Mouse (Mus musculus) midbrain, embryonic 14.5 days (tissue): ENCODE measurements around the gene Tcaf1. TPM values are rescaled to one million over a fixed set of nuclear protein-coding genes. Genes with fewer than 3 reads are reported as not detected.

Source experiments
- ATAC-seq: fragments of 200-750 bp; cut with Nextera tagmentation; 2 replicates; pipeline ENCODE4 v1.8.0; 2017; ENCODE audit warnings: moderate number of reproducible peaks, moderate library complexity; ENCODE audit not compliant: low FRiP score, low TSS enrichment
- DNase-seq: peaks from one replicate; pipeline ENCODE4 v3.0.0-alpha.2; 2015
- H3K27ac ChIP-seq: fragments of 300-500 bp; sonication (generic); replicated peaks from 2 replicates; pipeline ENCODE4 v1.5.1; 2014; ENCODE audit warnings: mild to moderate bottlenecking, low read depth, low read length, moderate library complexity
- H3K27me3 ChIP-seq: fragments of 300-500 bp; sonication (generic); 2 replicates; pipeline ENCODE4 v1.6.1; 2014; ENCODE audit warnings: low read length, control low read depth, mixed read lengths; ENCODE audit not compliant: control insufficient read depth, insufficient read depth
- H3K36me3 ChIP-seq: fragments of 300-500 bp; sonication (generic); 2 replicates; pipeline ENCODE4 v1.6.1; 2014; ENCODE audit warnings: low read length, control low read depth; ENCODE audit not compliant: control insufficient read depth, insufficient read depth
- H3K4me1 ChIP-seq: fragments of 300-500 bp; sonication (generic); 2 replicates; pipeline ENCODE4 v1.6.1; 2014; ENCODE audit warnings: mild to moderate bottlenecking, antibody characterized with exemption, low read length, control low read depth; ENCODE audit not compliant: control insufficient read depth, insufficient read depth
- H3K4me2 ChIP-seq: fragments of 300-500 bp; sonication (generic); 2 replicates; pipeline ENCODE4 v1.6.1; 2014; ENCODE audit warnings: mild to moderate bottlenecking, low read length, moderate library complexity
- H3K4me3 ChIP-seq: fragments of 300-500 bp; sonication (generic); replicated peaks from 2 replicates; pipeline ENCODE4 v1.5.1; 2014; ENCODE audit warnings: low read depth, low read length
- H3K9ac ChIP-seq: fragments of 300-500 bp; sonication (generic); replicated peaks from 2 replicates; pipeline ENCODE4 v1.6.1; 2014; ENCODE audit warnings: mild to moderate bottlenecking, low read length, moderate library complexity
- H3K9me3 ChIP-seq: fragments of 300-500 bp; sonication (generic); 2 replicates; pipeline ENCODE4 v1.6.1; 2016; ENCODE audit warnings: low read length, control low read depth, mixed read lengths; ENCODE audit not compliant: control insufficient read depth
- WGBS: fragments of 180-500 bp; shearing (Covaris S2); extraction: QIAGEN DNeasy Blood & Tissue Kit; methylation state at CpG from one replicate; pipeline ENCODE4 v1.1.7; 2014; 5-methylcytosine and 5-hydroxymethylcytosine counted together
- polyA plus RNA-seq: library from polyadenylated mRNA; unstranded; fragments of >200 nt; fragmentation: Nextera tagmentation; extraction: Ambion mirVana; gene quantifications from 2 replicates; pipeline ENCODE4 v1.2.1, GENCODE M21; 2014

Gene Tcaf1
- 199 and 236 TPM in 2 replicates for polyA plus RNA-seq

GRCm38 (mm10) chr6:42709291-42710211 is at the start of gene Tcaf1:
Gene Tcaf1 (minus strand): TSS chr6:42710088.
- peak within 1 kb of the TSS; percentile 99 for H3K27ac ChIP-seq
- H3K27me3 ChIP-seq: no peaks in the 10 kb centered on the region
- DNase-seq: peak; percentile 92
- peak within 1 kb of the TSS; percentile 84 for H3K4me3 ChIP-seq
- H3K36me3 ChIP-seq: no peaks in the 10 kb centered on the region
- peak within 1 kb of the TSS; percentile 97 for H3K9ac ChIP-seq
- peaks cover 24% of the 10 kb centered on the region for H3K4me1 ChIP-seq
- peak; percentile 100 for ATAC-seq
- peak within 1 kb of the TSS; percentile 65 for H3K4me2 ChIP-seq
- WGBS: under 1% methylated on average over 28 of the region's 28 CpGs
- no peaks in the 10 kb centered on the region for H3K9me3 ChIP-seq

DNA sequence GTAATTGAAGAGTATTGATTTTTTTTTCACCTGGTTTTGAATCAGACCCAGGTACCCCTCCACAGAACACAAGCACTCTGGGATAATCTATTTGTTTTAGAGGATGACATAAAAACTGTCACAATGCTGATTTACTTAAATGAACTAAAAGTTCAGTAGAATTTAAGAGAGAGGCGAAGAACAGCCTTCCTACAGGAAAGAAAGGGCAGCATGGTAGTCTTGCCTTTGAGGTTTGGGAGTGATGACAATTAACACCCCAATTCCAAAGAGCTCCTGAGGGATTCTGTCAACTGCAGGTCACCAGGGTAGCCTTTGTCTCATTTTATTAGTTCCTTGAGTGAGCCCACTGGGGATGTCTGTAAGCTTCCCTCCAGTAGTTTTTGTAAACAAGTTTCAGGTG is 46.2 kb upstream of the Tcaf1 start, which contains the start of gene Olfr38:
TSS of gene Olfr38 (plus strand) at position 301 of the 400 bp plus-strand sequence.
- no peaks in the 10 kb centered on the region for H3K27me3 ChIP-seq

GRCm38 (mm10) chr6:42747846-42748245 is 38.0 kb upstream of the Tcaf1 start:
- DNase-seq: no peak
- Histone ChIP-seq H3K36me3 (no peaks in the 10 kb centered on the region), H3K27ac (no peak overlapping the region), H3K4me3 (no peak overlapping the region), H3K4me2 (no peak overlapping the region), H3K9ac (no peak overlapping the region), H3K27me3 (no peaks in the 10 kb centered on the region), H3K4me1 (no peaks in the 10 kb centered on the region), H3K9me3 (no peaks in the 10 kb centered on the region)
- no peak for ATAC-seq

More for the DNA sequence above, 46.2 kb upstream of the Tcaf1 start, which contains the start of gene Olfr38:
- H3K4me1 ChIP-seq: no peaks in the 10 kb centered on the region
- ATAC-seq (no peak), DNase-seq (no peak)
- 81% methylated on average over 1 of the region's 1 CpGs for WGBS
- no peak within 1 kb of the TSS for H3K4me2 ChIP-seq
- no peak within 1 kb of the TSS for H3K4me3 ChIP-seq
- no peak within 1 kb of the TSS for H3K27ac ChIP-seq
- no peaks in the 10 kb centered on the region for H3K9me3 ChIP-seq
- H3K9ac ChIP-seq: no peak within 1 kb of the TSS
- H3K36me3 ChIP-seq: no peaks in the 10 kb centered on the region

DNA sequence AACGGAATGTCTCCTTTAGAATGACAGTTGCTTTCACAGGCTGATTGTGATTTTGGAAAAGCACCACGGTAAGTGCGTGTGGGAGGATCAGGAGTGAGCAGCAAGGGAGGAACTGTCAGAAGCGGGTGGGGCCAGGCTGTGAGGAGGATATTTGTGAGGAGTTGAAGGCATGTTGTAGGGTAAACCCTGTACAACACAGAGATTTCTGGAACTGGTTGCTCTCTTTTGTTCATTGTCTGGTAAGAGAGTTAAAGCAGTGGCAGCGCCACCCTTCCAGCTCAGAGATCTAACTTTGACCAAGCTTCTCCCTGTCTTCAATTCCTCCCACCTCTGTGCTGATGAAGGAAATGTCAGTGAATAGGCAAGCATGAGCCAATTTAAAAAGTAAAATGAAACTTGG is 32.4 kb upstream of the Tcaf1 start:
- DNase-seq (no peak), ATAC-seq (no peak)
- Histone ChIP-seq H3K4me1 (no peaks in the 10 kb centered on the region), H3K9me3 (no peaks in the 10 kb centered on the region), H3K27ac (no peak overlapping the region), H3K27me3 (no peaks in the 10 kb centered on the region), H3K36me3 (no peaks in the 10 kb centered on the region), H3K4me2 (no peak overlapping the region), H3K9ac (no peak overlapping the region), H3K4me3 (no peak overlapping the region)
- WGBS: 82% methylated on average over 5 of the region's 5 CpGs

DNA sequence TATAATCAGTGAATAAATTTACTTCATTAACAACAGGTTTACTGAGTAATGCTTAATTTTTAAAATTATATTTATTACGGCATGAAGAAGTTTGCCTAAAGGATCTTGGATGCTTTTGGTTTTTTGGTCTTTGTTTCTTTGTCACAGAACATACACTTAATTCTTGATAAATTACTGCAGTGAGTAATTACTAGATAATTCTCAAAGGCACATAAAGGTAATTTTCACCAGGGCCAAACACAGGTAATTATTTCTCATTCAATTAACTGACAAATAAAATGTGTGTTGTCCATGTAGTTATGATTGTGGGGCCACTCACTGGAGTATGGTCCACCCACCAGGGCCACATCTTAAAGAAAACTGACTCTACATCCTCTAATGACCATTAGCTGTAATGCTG is 29.2 kb upstream of the Tcaf1 start, which contains the start of gene Olfr453:
TSS of gene Olfr453 (plus strand) at position 301 of the 400 bp plus-strand sequence.
- no peaks in the 10 kb centered on the region for H3K27me3 ChIP-seq
- ATAC-seq (no peak), DNase-seq (no peak)
- no peak within 1 kb of the TSS for H3K27ac ChIP-seq
- 95% methylated on average over 1 of the region's 1 CpGs for WGBS
- H3K36me3 ChIP-seq: no peaks in the 10 kb centered on the region
- H3K4me2 ChIP-seq: no peak within 1 kb of the TSS
- H3K9me3 ChIP-seq: no peaks in the 10 kb centered on the region
- H3K4me3 ChIP-seq: no peak within 1 kb of the TSS
- no peak within 1 kb of the TSS for H3K9ac ChIP-seq
- no peaks in the 10 kb centered on the region for H3K4me1 ChIP-seq

GRCm38 (mm10) chr6:42717973-42718372 is 8.1 kb upstream of the Tcaf1 start:
- DNase-seq: no peak
- Histone ChIP-seq H3K4me2 (no peak overlapping the region), H3K27me3 (no peaks in the 10 kb centered on the region), H3K36me3 (no peaks in the 10 kb centered on the region), H3K4me3 (no peak overlapping the region), H3K9ac (no peak overlapping the region), H3K27ac (no peak overlapping the region), H3K4me1 (no peaks in the 10 kb centered on the region), H3K9me3 (no peaks in the 10 kb centered on the region)
- ATAC-seq: no peak

- Histone ChIP-seq H3K27me3 (no peaks in the 10 kb centered on the region), H3K4me2 (no peak overlapping the region), H3K9ac (no peak overlapping the region), H3K4me1 (no peaks in the 10 kb centered on the region), H3K27ac (no peak overlapping the region), H3K9me3 (no peaks in the 10 kb centered on the region), H3K4me3 (no peak overlapping the region), H3K36me3 (no peaks in the 10 kb centered on the region)
- ATAC-seq (no peak), DNase-seq (no peak)
- WGBS: 79% methylated on average over 8 of the region's 8 CpGs
These were observed 4.8 kb upstream of the Tcaf1 start for GRCm38 (mm10) chr6:42714668-42715067.

DNA sequence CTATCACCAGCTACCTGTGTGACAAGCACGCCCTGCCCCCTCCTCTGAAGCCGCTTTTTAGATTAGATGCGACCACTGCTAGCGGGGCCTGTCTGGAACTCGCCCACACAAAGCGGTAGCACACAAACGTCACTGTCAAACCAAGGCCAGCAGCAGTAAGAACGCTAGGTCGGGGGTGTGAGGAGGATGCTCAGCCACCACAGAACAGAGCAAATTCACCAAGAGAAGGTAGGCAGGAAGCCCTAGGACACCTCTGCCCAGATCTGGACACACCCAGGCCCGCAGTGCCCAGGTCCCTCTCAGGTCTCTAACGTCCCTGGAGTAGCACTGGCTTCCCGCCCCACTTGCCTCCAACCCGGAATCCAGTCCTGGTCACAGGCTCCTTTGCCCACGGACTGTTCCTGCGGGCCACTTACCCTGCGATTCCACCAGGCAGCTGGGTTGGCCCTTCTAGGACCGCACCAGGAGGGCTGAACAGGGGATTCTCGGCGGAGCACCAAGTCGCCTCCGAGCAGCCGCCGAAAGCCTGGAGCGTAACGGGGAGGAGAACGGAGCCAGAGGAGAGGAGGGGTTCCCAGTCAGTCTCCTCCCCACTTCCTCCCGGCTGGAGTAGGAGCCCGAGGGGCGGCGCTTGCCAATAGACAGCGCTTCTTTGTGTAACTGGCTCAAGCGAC is 17.2 kb downstream of the Tcaf1 start:
- peak overlapping the region; percentile 60 for H3K4me2 ChIP-seq
- H3K36me3 ChIP-seq: peaks cover 6% of the 10 kb centered on the region
- H3K4me1 ChIP-seq: peaks cover 24% of the 10 kb centered on the region
- H3K9ac ChIP-seq: peak overlapping the region; percentile 94
- DNase-seq: peak; percentile 92
- peak overlapping the region; percentile 97 for H3K27ac ChIP-seq
- WGBS: under 1% methylated on average over 32 of the region's 32 CpGs
- H3K4me3 ChIP-seq: peak overlapping the region; percentile 52
- H3K27me3 ChIP-seq: no peaks in the 10 kb centered on the region
- H3K9me3 ChIP-seq: no peaks in the 10 kb centered on the region
- ATAC-seq: peak; percentile 92
